In genomic region chr15:85699862-85700501, GRCm38 (mm10) we compare ENCODE assay signal across 9 mouse cellular contexts. TPM values are rescaled to one million over a fixed set of nuclear protein-coding genes. Genes with fewer than 3 reads are reported as not detected.
A peak's percentile ranks its signal among the peaks of the same experiment; 100 is the strongest.
DNase-seq lines count a peak whose midpoint lies in the region; ATAC-seq and TF ChIP-seq lines count a peak whose summit lies in the region.
"Had no signal": no experiment of that assay in that cellular context is flagged by ENCODE, and none has a peak within 500 bp of the region (broad histone marks: within the 10 kb centered on the region; RNA-seq: fewer than 3 reads in every experiment).

No protein-coding gene starts in this region.

- H3K4me3 ChIP-seq in kidney, postnatal 0 days (replicated peaks; ENCODE audit: low read depth, low read length), result no peak overlapping the region
- H3K4me3 ChIP-seq in kidney, embryonic 14.5 days (ENCODE audit: low read length), result no peak overlapping the region
- no peak overlapping the region for H3K4me3 ChIP-seq in olfactory bulb, adult 2 months (ENCODE audit: insufficient read depth, low read depth, low read length)

- H3K4me2 ChIP-seq in kidney, postnatal 0 days (ENCODE audit: low read length), result no peak overlapping the region
- no peak overlapping the region for H3K4me2 ChIP-seq in kidney, embryonic 14.5 days (replicated peaks; ENCODE audit: low read depth, low read length)

- H3K27ac ChIP-seq in kidney, postnatal 0 days, result peak overlapping the region; percentile 70
- H3K27ac ChIP-seq in kidney, embryonic 14.5 days (ENCODE audit: low read depth, low read length), result no peak overlapping the region
- H3K27ac ChIP-seq in olfactory bulb, adult 2 months (ENCODE audit: insufficient read depth, low read depth, low read length), result peak overlapping the region; percentile 77

- no peaks in the 10 kb centered on the region for H3K9me3 ChIP-seq in kidney, postnatal 0 days (replicated peaks; ENCODE audit: low read length)
- no peaks in the 10 kb centered on the region for H3K9me3 ChIP-seq in kidney, embryonic 14.5 days (ENCODE audit: control insufficient read depth, low read length)

- no peak for TF ChIP-seq POLR2A in olfactory bulb, adult 2 months (IDR thresholded peaks at IDR 0.05; ENCODE audit: insufficient read depth, low read depth, low read length)

- no peak overlapping the region for H3K9ac ChIP-seq in kidney, postnatal 0 days (ENCODE audit: low read depth, low read length)
- no peak overlapping the region for H3K9ac ChIP-seq in kidney, embryonic 14.5 days (ENCODE audit: low read depth, low read length)

- no peak for ATAC-seq in kidney, postnatal 0 days (replicated peaks; ENCODE audit: low FRiP score, low read depth)
- no peak for ATAC-seq in kidney, embryonic 14.5 days (ENCODE audit: low FRiP score, low TSS enrichment)

- H3K4me1 ChIP-seq in kidney, postnatal 0 days (replicated peaks; ENCODE audit: insufficient read depth, low read length), result peaks cover 34% of the 10 kb centered on the region
- 0 out of 2 replicates have a peak, but pooled peaks cover 4% of the 10 kb centered on the region for H3K4me1 ChIP-seq in kidney, embryonic 14.5 days (ENCODE audit: control insufficient read depth, insufficient read depth, low read length)
- H3K4me1 ChIP-seq in olfactory bulb, adult 2 months (ENCODE audit: control insufficient read depth, insufficient read depth, low read length), result peaks cover 68% of the 10 kb centered on the region

- peak; percentile 63 for DNase-seq in adrenal gland, adult 2 months
- DNase-seq in adrenal gland, postnatal 4 days (ENCODE audit: low spot score in 2 of 2), result no peak
- no peak for DNase-seq in kidney, postnatal 0 days (ENCODE audit: low spot score)
- peak; percentile 81 to 83 for DNase-seq in right cerebral cortex, postnatal 10 days (ENCODE audit: low spot score in 2 of 2)
- DNase-seq in right cerebral cortex, postnatal 14 days, result no peak
- DNase-seq in embryo, embryonic 11 days, result no peak
- DNase-seq: spleen, adult 18-20 months had no signal

- no peaks in the 10 kb centered on the region for H3K27me3 ChIP-seq in kidney, postnatal 0 days (ENCODE audit: insufficient read depth, low read length)
- no peaks in the 10 kb centered on the region for H3K27me3 ChIP-seq in kidney, embryonic 14.5 days (ENCODE audit: control insufficient read depth, insufficient read depth, low read length)

- peaks cover 79% of the 10 kb centered on the region for H3K36me3 ChIP-seq in kidney, postnatal 0 days (ENCODE audit: insufficient read depth, low read length)
- H3K36me3 ChIP-seq in kidney, embryonic 14.5 days (ENCODE audit: control insufficient read depth, insufficient read depth, low read length), result peaks cover 82% of the 10 kb centered on the region

- TF ChIP-seq CTCF in kidney, postnatal 0 days (IDR thresholded peaks at IDR 0.05; ENCODE audit: low read depth), result no peak
- TF ChIP-seq CTCF in olfactory bulb, adult 2 months (IDR thresholded peaks at IDR 0.05; ENCODE audit: insufficient read depth, low read depth, low read length), result no peak

- 89% methylated on average over 13 of the region's 13 CpGs for WGBS in kidney, postnatal 0 days
- 97% methylated on average over 13 of the region's 13 CpGs for WGBS in kidney, embryonic 14.5 days
- WGBS in olfactory bulb, adult 2 months, result 26% methylated on average over 13 of the region's 13 CpGs

RNA-seq across cellular contexts. Expression of gene Ppara, which starts 34.8 kb away (rescaled TPM):
- 10 to 100 TPM; 37.2 to 48.9 TPM for total RNA-seq in adrenal gland, adult 2 months (2021)
- polyA plus RNA-seq in adrenal gland, adult 2 months (2012; rRNA removed), result 6.3 and 8.5 TPM in 2 replicates
- 10 to 100 TPM; 17.2 to 29.4 TPM for total RNA-seq in adrenal gland, postnatal 4 days (2021)
- polyA plus RNA-seq in kidney, postnatal 0 days (2015; fragmentation: Nextera tagmentation; extraction: Ambion mirVana), result 10.9 and 12.0 TPM in 2 replicates
- 1.7 and 2.3 TPM in 2 replicates for polyA plus RNA-seq in kidney, embryonic 14.5 days (2014; fragmentation: Nextera tagmentation; extraction: Ambion mirVana)
- not detected in 2 replicates for polyA plus RNA-seq in olfactory bulb, adult 2 months (2012; ENCODE audit: insufficient read depth, insufficient read length, low replicate concordance, missing spikeins)

Comparison
In these comparisons a context has a peak if more than half of its experiments do, and no peak if none do; other contexts are left out.
1. DNase-seq: peak in adrenal gland, adult 2 months (single experiment) and right cerebral cortex, postnatal 10 days (2 of 2); none in adrenal gland, postnatal 4 days (0 of 2), kidney, postnatal 0 days (single experiment), right cerebral cortex, postnatal 14 days (single experiment) and embryo, embryonic 11 days (single experiment).